In the genomic region with DNA sequence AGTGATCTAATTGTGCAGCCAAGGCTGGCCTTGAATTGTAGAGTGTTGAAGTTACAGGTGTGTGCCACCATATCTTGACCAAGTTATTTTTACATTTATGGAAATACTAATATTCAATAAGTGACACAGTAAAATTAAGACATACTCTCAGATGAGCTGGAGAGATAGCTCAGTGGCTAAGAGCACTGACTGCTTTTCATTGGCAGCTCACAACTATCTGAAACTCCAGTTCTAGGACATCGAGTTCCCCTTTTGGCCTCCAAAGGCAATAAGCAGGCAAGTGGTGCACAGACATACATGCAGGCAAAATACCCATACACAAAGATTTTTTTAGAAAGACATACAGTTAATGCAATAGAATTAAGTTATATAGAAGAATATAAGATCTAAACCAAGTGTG, we compare ENCODE assay signal across 22 mouse cellular contexts. TPM values are rescaled to one million over a fixed set of nuclear protein-coding genes. Genes with fewer than 3 reads are reported as not detected.
A peak's percentile ranks its signal among the peaks of the same experiment; 100 is the strongest.
DNase-seq lines count a peak whose midpoint lies in the region; ATAC-seq and TF ChIP-seq lines count a peak whose summit lies in the region.
"Had no signal": no experiment of that assay in that cellular context is flagged by ENCODE, and none has a peak within 500 bp of the region (broad histone marks: within the 10 kb centered on the region; RNA-seq: fewer than 3 reads in every experiment).

No protein-coding gene starts in this region.

- no peak overlapping the region for H3K27ac ChIP-seq in heart, embryonic 12.5 days (ENCODE audit: poor library complexity, severe bottlenecking)
- no peak overlapping the region for H3K27ac ChIP-seq in heart, embryonic 10.5 days
- H3K27ac ChIP-seq in MEL (ENCODE audit: control insufficient read depth, low read depth, low read length) = no peak overlapping the region

- H3K79me2 ChIP-seq in MEL (ENCODE audit: control insufficient read depth, insufficient read depth, low read length, poor library complexity) = no peaks in the 10 kb centered on the region

- H3K4me1 ChIP-seq in heart, embryonic 12.5 days (replicated peaks) = no peaks in the 10 kb centered on the region
- H3K4me1 ChIP-seq in heart, embryonic 10.5 days = no peaks in the 10 kb centered on the region
- H3K4me1 ChIP-seq in MEL (ENCODE audit: control insufficient read depth in 1 of 2, insufficient read depth in 2 of 2, low read length in 2 of 2) = no peaks in the 10 kb centered on the region; a peak in 1 of 4 replicates

- H3K4me3 ChIP-seq in heart, embryonic 12.5 days = no peak overlapping the region
- no peak overlapping the region for H3K4me3 ChIP-seq in heart, embryonic 10.5 days
- H3K4me3 ChIP-seq in MEL (ENCODE audit: control insufficient read depth in 1 of 2, insufficient read depth in 1 of 2, low read depth in 2 of 2, low read length in 2 of 2) = no peak overlapping the region

- no peak for TF ChIP-seq EP300 in MEL (IDR thresholded peaks at IDR 0.05; ENCODE audit: low read depth in 1 of 2, low read length in 2 of 2)

- TF ChIP-seq POLR2A in MEL (IDR thresholded peaks at IDR 0.05; ENCODE audit: control insufficient read depth in 1 of 2, insufficient read depth in 1 of 2, low read depth in 1 of 2, low read length in 2 of 2, poor library complexity in 1 of 2) = no peak

- H3K27me3 ChIP-seq in heart, embryonic 12.5 days (replicated peaks) = no peaks in the 10 kb centered on the region
- H3K27me3 ChIP-seq in heart, embryonic 10.5 days (ENCODE audit: insufficient read depth, poor library complexity, severe bottlenecking) = no peaks in the 10 kb centered on the region
- no peaks in the 10 kb centered on the region for H3K27me3 ChIP-seq in MEL (ENCODE audit: control insufficient read depth in 1 of 2, insufficient read depth in 2 of 2, low read length in 2 of 2)
- H3K27me3 ChIP-seq: CH12.LX, Patski had no signal

- intact Hi-C loops in heart, postnatal 10 days (cut with DNase I) = no loop called here

- no peak for ATAC-seq in heart, embryonic 12.5 days (ENCODE audit: insufficient number of reproducible peaks, low FRiP score)
- ATAC-seq: activated CD4-positive, CD25-positive, alpha-beta regulatory T cell, adult 4 months; CD4-positive, CD25-positive, alpha-beta regulatory T cell, adult 4 months; Patski had no signal

- TF ChIP-seq CTCF in MEL (IDR thresholded peaks at IDR 0.05 in 2 of 3, conservative IDR thresholded peaks at IDR 0.05 in 1 of 3; ENCODE audit: control insufficient read depth in 1 of 3, insufficient read depth in 1 of 3, low read depth in 2 of 3, low read length in 3 of 3, poor library complexity in 1 of 3, severe bottlenecking in 1 of 3) = no peak

- no peaks in the 10 kb centered on the region for H3K9me3 ChIP-seq in heart, embryonic 12.5 days (replicated peaks)
- H3K9me3 ChIP-seq in heart, embryonic 10.5 days = no peaks in the 10 kb centered on the region
- no peaks in the 10 kb centered on the region for H3K9me3 ChIP-seq in MEL (replicated peaks; ENCODE audit: insufficient read depth, low read length)
- H3K9me3 ChIP-seq: G1E had no signal

- no peak for TF ChIP-seq RAD21 in MEL (IDR thresholded peaks at IDR 0.05; ENCODE audit: low read depth, low read length)

- no peak overlapping the region for H3K4me2 ChIP-seq in heart, embryonic 12.5 days

- H3K9ac ChIP-seq in heart, embryonic 12.5 days = no peak overlapping the region
- H3K9ac ChIP-seq in MEL (ENCODE audit: control insufficient read depth, low read depth, low read length, poor library complexity, severe bottlenecking) = no peak overlapping the region

- H3K36me3 ChIP-seq in heart, embryonic 12.5 days = peaks cover 59% of the 10 kb centered on the region
- peaks cover 60% of the 10 kb centered on the region for H3K36me3 ChIP-seq in heart, embryonic 10.5 days
- peaks cover 2 to 14% of the 10 kb centered on the region in 2 experiments; a peak in 3 of 4 replicates for H3K36me3 ChIP-seq in MEL (ENCODE audit: control insufficient read depth in 1 of 2, insufficient read depth in 2 of 2, low read length in 2 of 2)

- WGBS in heart, embryonic 12.5 days = 92% methylated on average over 1 of the region's 1 CpGs
- WGBS in heart, embryonic 10.5 days = 91% methylated on average over 1 of the region's 1 CpGs

- peak; percentile 10 for DNase-seq in heart, adult 11 months
- peak; percentile 33 for DNase-seq in heart, embryonic 10.5 days (ENCODE audit: low spot score)
- no peak for DNase-seq in heart, postnatal 10 days
- peak; percentile 59 for DNase-seq in MEL (ENCODE audit: low read depth, low spot score)
- no peak for DNase-seq in layer of hippocampus, postnatal 14 days (ENCODE audit: low spot score in 2 of 2)
- DNase-seq: adrenal gland, adult 2 months; adrenal gland, adult 8-10 months; adrenal gland, postnatal 10 days; adrenal gland, postnatal 14 days; adrenal gland, postnatal 25 days; adrenal gland, postnatal 36 days; B cell, adult 2 months; cerebellum, adult 11 months; cerebellum, adult 11-12 months; cerebellum, adult 18-20 months; cerebellum, adult 2 months had no signal

TF ChIP-seq in MEL, 35 proteins besides CTCF, POLR2A, EP300 and RAD21:
- TF ChIP-seq CHD2 (IDR thresholded peaks at IDR 0.05; ENCODE audit: low read length) = no peak
- 0 out of 2 replicates have a peak, but pooled peaks have one; percentile 28 for TF ChIP-seq TBP (IDR thresholded peaks at IDR 0.05; ENCODE audit: low read depth, low read length)
- TF ChIP-seq KAT2A (conservative IDR thresholded peaks at IDR 0.05; ENCODE audit: low read depth, low read length) = no peak
- TF ChIP-seq GABPA (IDR thresholded peaks at IDR 0.05; ENCODE audit: low read depth, low read length) = no peak
- TF ChIP-seq MEF2A (IDR thresholded peaks at IDR 0.05; ENCODE audit: extremely low read depth, insufficient replicate concordance, low read depth, low read length, poor library complexity, severe bottlenecking) = no peak
- TF ChIP-seq GATA1 (IDR thresholded peaks at IDR 0.05; ENCODE audit: low read depth, low read length) = peak; percentile 64
- no peak for TF ChIP-seq MAZ (IDR thresholded peaks at IDR 0.05; ENCODE audit: low read depth, low read length)
- no peak for TF ChIP-seq SMC3 (IDR thresholded peaks at IDR 0.05; ENCODE audit: low read depth, low read length)
TF ChIP-seq in MEL: peak in this region for 2.

RNA-seq across cellular contexts. Expression of gene Clpx, which starts 19.8 kb away (rescaled TPM):
- 44.6 and 45.2 TPM in 2 replicates for polyA plus RNA-seq in heart, embryonic 12.5 days (2016; fragmentation: Nextera tagmentation; extraction: Ambion mirVana)
- polyA plus RNA-seq in heart, embryonic 10.5 days (2016; fragmentation: Nextera tagmentation; extraction: Ambion mirVana) = 43.0 and 43.5 TPM in 2 replicates
- 10 to 100 TPM; 76.3 to 83.4 TPM for total RNA-seq in heart, postnatal 10 days (2021)
- total RNA-seq in MEL (2012; rRNA removed) = 38.7 and 38.8 TPM in 2 replicates
- 10 to 100 TPM in 1 of 2 experiments, not detected in 1; 32.4 TPM for polyA plus RNA-seq in MEL (2012; ENCODE audit: insufficient read depth in 1 of 2, insufficient read length in 2 of 2, low read depth in 1 of 2, low replicate concordance in 2 of 2, missing spikeins in 1 of 2)
- 10 to 100 TPM; 30.4 to 30.8 TPM for total RNA-seq in layer of hippocampus, postnatal 14 days (2021)

RNA-seq across cellular contexts. Expression of gene Pdcd7, which starts 32.1 kb away (rescaled TPM):
- polyA plus RNA-seq in heart, embryonic 12.5 days (2016; fragmentation: Nextera tagmentation; extraction: Ambion mirVana) = 9.5 and 9.9 TPM in 2 replicates
- 5.6 and 7.8 TPM in 2 replicates for polyA plus RNA-seq in heart, embryonic 10.5 days (2016; fragmentation: Nextera tagmentation; extraction: Ambion mirVana)
- 10 to 100 TPM; 11.1 to 14.7 TPM for total RNA-seq in heart, postnatal 10 days (2021)
- 20.3 and 22.8 TPM in 2 replicates for total RNA-seq in MEL (2012; rRNA removed)
- 10 to 100 TPM in 1 of 2 experiments, not detected in 1; 34.5 TPM for polyA plus RNA-seq in MEL (2012; ENCODE audit: insufficient read depth in 1 of 2, insufficient read length in 2 of 2, low read depth in 1 of 2, low replicate concordance in 2 of 2, missing spikeins in 1 of 2)
- total RNA-seq in layer of hippocampus, postnatal 14 days (2021) = 10 to 100 TPM; 22.4 to 27.2 TPM

RNA-seq across cellular contexts. Expression of gene Ubap1l, which starts 47.0 kb away (rescaled TPM):
- 0.11 TPM in 1 of 2 replicates, not detected in the other for polyA plus RNA-seq in heart, embryonic 12.5 days (2016; fragmentation: Nextera tagmentation; extraction: Ambion mirVana)
- polyA plus RNA-seq in heart, embryonic 10.5 days (2016; fragmentation: Nextera tagmentation; extraction: Ambion mirVana) = 0.27 and 0.38 TPM in 2 replicates
- total RNA-seq in heart, postnatal 10 days (2021) = 1 to 10 TPM in 1 of 2 experiments, not detected in 1; 1.0 TPM
- not detected in 2 replicates for total RNA-seq in MEL (2012; rRNA removed)
- polyA plus RNA-seq in MEL (2012; ENCODE audit: insufficient read depth in 1 of 2, insufficient read length in 2 of 2, low read depth in 1 of 2, low replicate concordance in 2 of 2, missing spikeins in 1 of 2) = under 1 TPM in 1 of 2 experiments, not detected in 1; 0.08 TPM
- total RNA-seq in layer of hippocampus, postnatal 14 days (2021) = 1 to 10 TPM; 3.8 to 6.5 TPM
- total RNA-seq: adrenal gland, postnatal 25 days had no signal
- polyA plus RNA-seq: activated CD4-positive, CD25-positive, alpha-beta regulatory T cell, adult 4 months; CD4-positive, CD25-positive, alpha-beta regulatory T cell, adult 4 months had no signal

RNA-seq across cellular contexts. Expression of gene Cilp, which starts 48.9 kb away (rescaled TPM):
- 0.17 TPM in 1 of 2 replicates, not detected in the other for polyA plus RNA-seq in heart, embryonic 12.5 days (2016; fragmentation: Nextera tagmentation; extraction: Ambion mirVana)
- not detected in 2 replicates for polyA plus RNA-seq in heart, embryonic 10.5 days (2016; fragmentation: Nextera tagmentation; extraction: Ambion mirVana)
- 1 to 10 TPM; 5.4 to 6.6 TPM for total RNA-seq in heart, postnatal 10 days (2021)
- total RNA-seq in MEL (2012; rRNA removed) = not detected in 2 replicates
- under 1 TPM in 1 of 2 experiments, not detected in 1; 0.01 TPM for polyA plus RNA-seq in MEL (2012; ENCODE audit: insufficient read depth in 1 of 2, insufficient read length in 2 of 2, low read depth in 1 of 2, low replicate concordance in 2 of 2, missing spikeins in 1 of 2)
- total RNA-seq in layer of hippocampus, postnatal 14 days (2021) = under 1 TPM; 0.07 to 0.14 TPM
- total RNA-seq: CH12.LX had no signal
- polyA plus RNA-seq: activated CD4-positive, CD25-positive, alpha-beta regulatory T cell, adult 4 months; CD4-positive, CD25-positive, alpha-beta regulatory T cell, adult 4 months; G1E; Patski had no signal

Comparison
In these comparisons a context has a peak if more than half of its experiments do, and no peak if none do; other contexts are left out.
1. DNase-seq: peak in heart, adult 11 months (single experiment), heart, embryonic 10.5 days (single experiment) and MEL (single experiment); none in heart, postnatal 10 days (0 of 2) and layer of hippocampus, postnatal 14 days (0 of 2).